Mouse (Mus musculus): ENCODE measurements around the gene Thsd4. TPM values are rescaled to one million over a fixed set of nuclear protein-coding genes. Genes with fewer than 3 reads are reported as not detected.

The Thsd4 gene
- 29.4 and 30.5 TPM in 2 replicates for polyA plus RNA-seq (2015; fragmentation: Nextera tagmentation; extraction: Ambion mirVana)

- peak; percentile 61; the same call in 1 of the 2 replicates for ATAC-seq (ENCODE audit: low FRiP score, low read depth)
- under 1% methylated on average over 50 of the region's 51 CpGs for WGBS
- H3K9me3 ChIP-seq: no peaks in the 10 kb centered on the region
Observed at GRCm38 (mm10) chr9:60521806-60522264, at the start of gene Thsd4. Gene Thsd4, minus strand, starts transcription at chr9:60522046.

GRCm38 (mm10) chr9:60571041-60571440 lies 49.2 kb upstream of the Thsd4 start:
- H3K9ac ChIP-seq: no peak overlapping the region
- no peak overlapping the region for H3K4me3 ChIP-seq
- 70% methylated on average over 4 of the region's 4 CpGs for WGBS
- H3K27me3 ChIP-seq: no peaks in the 10 kb centered on the region
- no peak overlapping the region for H3K4me2 ChIP-seq (replicated peaks)
- H3K4me1 ChIP-seq: no peaks in the 10 kb centered on the region
- no peaks in the 10 kb centered on the region for H3K36me3 ChIP-seq
- ATAC-seq (ENCODE audit: low FRiP score, low read depth): no peak
- no peaks in the 10 kb centered on the region for H3K9me3 ChIP-seq
- H3K27ac ChIP-seq: no peak overlapping the region

More at GRCm38 (mm10) chr9:60521806-60522264, at the start of gene Thsd4:
- peak within 1 kb of the TSS; percentile 65 for H3K4me3 ChIP-seq
- no peak within 1 kb of the TSS for H3K27ac ChIP-seq
- H3K4me1 ChIP-seq: peaks cover 64% of the 10 kb centered on the region
- peak within 1 kb of the TSS; percentile 83 for H3K4me2 ChIP-seq (replicated peaks)
- peaks cover 43% of the 10 kb centered on the region for H3K27me3 ChIP-seq
- H3K36me3 ChIP-seq: no peaks in the 10 kb centered on the region
- H3K9ac ChIP-seq: peak within 1 kb of the TSS; percentile 79

GRCm38 (mm10) chr9:60569366-60569765 lies 47.5 kb upstream of the Thsd4 start:
- no peak for ATAC-seq (ENCODE audit: low FRiP score, low read depth)
- Histone ChIP-seq H3K27ac (no peak overlapping the region), H3K36me3 (no peaks in the 10 kb centered on the region), H3K9ac (no peak overlapping the region), H3K4me3 (no peak overlapping the region), H3K4me2 (replicated peaks) (no peak overlapping the region), H3K9me3 (no peaks in the 10 kb centered on the region), H3K27me3 (no peaks in the 10 kb centered on the region), H3K4me1 (no peaks in the 10 kb centered on the region)
- 58% methylated on average over 2 of the region's 2 CpGs for WGBS

- no peak overlapping the region for H3K4me3 ChIP-seq
- no peak overlapping the region for H3K9ac ChIP-seq
- no peak for ATAC-seq (ENCODE audit: low FRiP score, low read depth)
- 95% methylated on average over 7 of the region's 7 CpGs for WGBS
- H3K4me2 ChIP-seq (replicated peaks): no peak overlapping the region
- H3K36me3 ChIP-seq: no peaks in the 10 kb centered on the region
- peaks cover 28% of the 10 kb centered on the region for H3K4me1 ChIP-seq
- no peaks in the 10 kb centered on the region for H3K9me3 ChIP-seq
- H3K27me3 ChIP-seq: no peaks in the 10 kb centered on the region
- no peak overlapping the region for H3K27ac ChIP-seq
Observed at GRCm38 (mm10) chr9:60563809-60564208, 42.0 kb upstream of the Thsd4 start.

GRCm38 (mm10) chr9:60562443-60563371 lies 40.9 kb upstream of the Thsd4 start:
- H3K4me1 ChIP-seq: peaks cover 28% of the 10 kb centered on the region
- ATAC-seq (ENCODE audit: low FRiP score, low read depth): peak; percentile 77
- peak overlapping the region; percentile 53; the same call in 1 of the 2 replicates for H3K27ac ChIP-seq
- no peaks in the 10 kb centered on the region for H3K9me3 ChIP-seq
- no peaks in the 10 kb centered on the region for H3K27me3 ChIP-seq
- no peaks in the 10 kb centered on the region for H3K36me3 ChIP-seq
- WGBS: 8% methylated on average over 20 of the region's 20 CpGs
- no peak overlapping the region for H3K9ac ChIP-seq
- peak overlapping the region; percentile 24 for H3K4me3 ChIP-seq
- peak overlapping the region; percentile 65 for H3K4me2 ChIP-seq (replicated peaks)

- peak overlapping the region; percentile 53; the same call in 1 of the 2 replicates for H3K27ac ChIP-seq
- no peaks in the 10 kb centered on the region for H3K9me3 ChIP-seq
- H3K4me1 ChIP-seq: peaks cover 28% of the 10 kb centered on the region
- H3K4me3 ChIP-seq: peak overlapping the region; percentile 24; the same call in 1 of the 2 replicates
- H3K36me3 ChIP-seq: no peaks in the 10 kb centered on the region
- ATAC-seq (ENCODE audit: low FRiP score, low read depth): no peak
- H3K9ac ChIP-seq: no peak overlapping the region
- no peaks in the 10 kb centered on the region for H3K27me3 ChIP-seq
- H3K4me2 ChIP-seq (replicated peaks): peak overlapping the region; percentile 65
- 30% methylated on average over 6 of the region's 9 CpGs for whole genome bisulfite sequencing
Observed at GRCm38 (mm10) chr9:60561641-60562289, 39.9 kb upstream of the Thsd4 start.

- H3K36me3 ChIP-seq: no peaks in the 10 kb centered on the region
- WGBS: 63% methylated on average over 3 of the region's 3 CpGs
- no peaks in the 10 kb centered on the region for H3K9me3 ChIP-seq
- no peaks in the 10 kb centered on the region for H3K27me3 ChIP-seq
- no peak overlapping the region for H3K27ac ChIP-seq
- H3K4me1 ChIP-seq: peaks cover 26% of the 10 kb centered on the region
- no peak for ATAC-seq (ENCODE audit: low FRiP score, low read depth)
- H3K4me3 ChIP-seq: no peak overlapping the region
- H3K4me2 ChIP-seq (replicated peaks): no peak overlapping the region
- H3K9ac ChIP-seq: no peak overlapping the region
Observed at GRCm38 (mm10) chr9:60558507-60558906, 36.7 kb upstream of the Thsd4 start.

- no peaks in the 10 kb centered on the region for H3K36me3 ChIP-seq
- no peaks in the 10 kb centered on the region for H3K9me3 ChIP-seq
- 95% methylated on average over 4 of the region's 4 CpGs for WGBS
- H3K9ac ChIP-seq: no peak overlapping the region
- no peaks in the 10 kb centered on the region for H3K27me3 ChIP-seq
- no peaks in the 10 kb centered on the region for H3K4me1 ChIP-seq
- no peak overlapping the region for H3K27ac ChIP-seq
- no peak for ATAC-seq (ENCODE audit: low FRiP score, low read depth)
- H3K4me3 ChIP-seq: no peak overlapping the region
- H3K4me2 ChIP-seq (replicated peaks): no peak overlapping the region
Observed at GRCm38 (mm10) chr9:60551238-60551637, 29.4 kb upstream of the Thsd4 start.

GRCm38 (mm10) chr9:60548182-60548581 lies 26.3 kb upstream of the Thsd4 start:
- Histone ChIP-seq H3K9ac (no peak overlapping the region), H3K27me3 (no peaks in the 10 kb centered on the region), H3K4me2 (replicated peaks) (no peak overlapping the region), H3K4me3 (no peak overlapping the region), H3K4me1 (0 out of 2 replicates have a peak, but pooled peaks cover 3% of the 10 kb centered on the region), H3K27ac (no peak overlapping the region), H3K9me3 (no peaks in the 10 kb centered on the region), H3K36me3 (no peaks in the 10 kb centered on the region)
- no peak for ATAC-seq (ENCODE audit: low FRiP score, low read depth)
- WGBS: 29% methylated on average over 4 of the region's 4 CpGs

GRCm38 (mm10) chr9:60546169-60546568 lies 24.3 kb upstream of the Thsd4 start:
- Histone ChIP-seq H3K4me2 (replicated peaks) (no peak overlapping the region), H3K9me3 (no peaks in the 10 kb centered on the region), H3K27ac (no peak overlapping the region), H3K9ac (no peak overlapping the region), H3K4me1 (0 out of 2 replicates have a peak, but pooled peaks cover 3% of the 10 kb centered on the region), H3K27me3 (no peaks in the 10 kb centered on the region), H3K36me3 (no peaks in the 10 kb centered on the region), H3K4me3 (no peak overlapping the region)
- no peak for ATAC-seq (ENCODE audit: low FRiP score, low read depth)
- 98% methylated on average over 2 of the region's 2 CpGs for WGBS

GRCm38 (mm10) chr9:60545361-60546096 lies 23.7 kb upstream of the Thsd4 start:
- Histone ChIP-seq H3K4me2 (replicated peaks) (no peak overlapping the region), H3K27me3 (no peaks in the 10 kb centered on the region), H3K36me3 (no peaks in the 10 kb centered on the region), H3K4me1 (0 out of 2 replicates have a peak, but pooled peaks cover 3% of the 10 kb centered on the region), H3K9me3 (no peaks in the 10 kb centered on the region), H3K27ac (no peak overlapping the region), H3K4me3 (no peak overlapping the region), H3K9ac (no peak overlapping the region)
- no peak for ATAC-seq (ENCODE audit: low FRiP score, low read depth)
- 82% methylated on average over 13 of the region's 13 CpGs for WGBS
